8 mouse cellular contexts compared by ENCODE assay signal in the genomic region with DNA sequence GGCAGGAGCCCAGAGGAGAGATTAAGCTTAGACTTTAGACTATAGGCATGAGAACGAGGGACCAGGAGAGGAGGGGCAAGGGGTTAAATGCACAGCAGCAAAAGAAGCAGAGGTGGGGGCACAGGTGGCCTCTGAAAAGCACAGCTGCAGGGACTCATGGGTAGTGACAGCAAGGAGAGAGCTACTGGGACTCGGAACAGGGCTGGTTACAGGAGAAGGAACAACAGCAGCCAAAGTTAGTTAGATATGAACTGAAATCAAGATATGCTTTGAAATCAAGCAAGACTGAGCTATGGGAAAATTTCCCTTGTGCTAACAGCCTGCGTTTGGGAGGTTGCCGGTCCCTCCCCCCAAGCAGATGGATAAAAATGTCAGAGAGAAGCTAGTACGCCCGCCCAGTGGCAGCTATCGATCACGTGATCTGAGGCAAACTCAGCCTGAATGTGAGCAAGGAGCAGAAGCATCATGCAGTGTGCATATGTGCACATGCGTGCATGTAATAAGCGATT. TPM values are rescaled to one million over a fixed set of nuclear protein-coding genes. Genes with fewer than 3 reads are reported as not detected.
DNase-seq lines count a peak whose midpoint lies in the region; ATAC-seq and TF ChIP-seq lines count a peak whose summit lies in the region.

No protein-coding gene starts in this region.

- WGBS in heart, embryonic 16.5 days, result 31% methylated on average over 10 of the region's 10 CpGs

- intact Hi-C loops in gastrocnemius, adult 2 months (cut with DNase I), result no loop called here

- no peak for TF ChIP-seq POLR2A in MEL (IDR thresholded peaks at IDR 0.05; ENCODE audit: control insufficient read depth in 1 of 2, insufficient read depth in 1 of 2, low read depth in 1 of 2, low read length in 2 of 2, poor library complexity in 1 of 2)

- peak overlapping the region; percentile 35 for H3K4me3 ChIP-seq in gastrocnemius, adult 2 months
- H3K4me3 ChIP-seq in MEL (ENCODE audit: control insufficient read depth in 1 of 2, insufficient read depth in 1 of 2, low read depth in 2 of 2, low read length in 2 of 2), result peak overlapping the region; percentile 22 to 23
- no peak overlapping the region for H3K4me3 ChIP-seq in heart, embryonic 16.5 days (ENCODE audit: low read length)

- TF ChIP-seq CTCF in gastrocnemius, adult 2 months (IDR thresholded peaks at IDR 0.05), result no peak
- TF ChIP-seq CTCF in MEL (IDR thresholded peaks at IDR 0.05 in 2 of 3, conservative IDR thresholded peaks at IDR 0.05 in 1 of 3; ENCODE audit: control insufficient read depth in 1 of 3, insufficient read depth in 1 of 3, low read depth in 2 of 3, low read length in 3 of 3, poor library complexity in 1 of 3, severe bottlenecking in 1 of 3), result no peak

- H3K27ac ChIP-seq in gastrocnemius, adult 2 months, result no peak overlapping the region
- H3K27ac ChIP-seq in MEL (ENCODE audit: control insufficient read depth, low read depth, low read length), result peak overlapping the region; percentile 70
- peak overlapping the region; percentile 69 for H3K27ac ChIP-seq in heart, embryonic 16.5 days (ENCODE audit: low read length)

- ATAC-seq in heart, embryonic 16.5 days (replicated peaks; ENCODE audit: extremely low read depth, insufficient read depth, low FRiP score), result peak; percentile 38; the same call in 1 of the 2 replicates

- H3K9me3 ChIP-seq in MEL (replicated peaks; ENCODE audit: insufficient read depth, low read length), result no peaks in the 10 kb centered on the region
- H3K9me3 ChIP-seq in heart, embryonic 16.5 days (replicated peaks; ENCODE audit: control insufficient read depth, low read length), result no peaks in the 10 kb centered on the region

- H3K4me1 ChIP-seq in MEL (ENCODE audit: control insufficient read depth in 1 of 2, insufficient read depth in 2 of 2, low read length in 2 of 2), result peaks cover 17 to 52% of the 10 kb centered on the region in 2 experiments
- peaks cover 47% of the 10 kb centered on the region for H3K4me1 ChIP-seq in heart, embryonic 16.5 days (ENCODE audit: control insufficient read depth, insufficient read depth, low read length)

- H3K36me3 ChIP-seq in MEL (ENCODE audit: control insufficient read depth in 1 of 2, insufficient read depth in 2 of 2, low read length in 2 of 2), result peaks cover 0 to 35% of the 10 kb centered on the region in 2 experiments; a peak in 2 of 4 replicates
- no peaks in the 10 kb centered on the region for H3K36me3 ChIP-seq in heart, embryonic 16.5 days (ENCODE audit: control insufficient read depth, insufficient read depth)

- TF ChIP-seq EP300 in MEL (IDR thresholded peaks at IDR 0.05; ENCODE audit: low read depth in 1 of 2, low read length in 2 of 2), result peak in 1 of 2 experiments; percentile 51; a peak in 2 of 4 replicates

- H3K79me2 ChIP-seq in MEL (ENCODE audit: control insufficient read depth, insufficient read depth, low read length, poor library complexity), result no peaks in the 10 kb centered on the region

- peak overlapping the region; percentile 60 for H3K9ac ChIP-seq in MEL (ENCODE audit: control insufficient read depth, low read depth, low read length, poor library complexity, severe bottlenecking)
- peak overlapping the region; percentile 20; the same call in 1 of the 2 replicates for H3K9ac ChIP-seq in heart, embryonic 16.5 days (ENCODE audit: low read length)

- no peak for DNase-seq in gastrocnemius, adult 2 months
- no peak for DNase-seq in gastrocnemius, postnatal 4 days (ENCODE audit: low spot score in 2 of 2)
- peak; percentile 84 for DNase-seq in MEL (ENCODE audit: low read depth, low spot score)
- DNase-seq in liver, result peak; percentile 59
- DNase-seq in right cerebral cortex, postnatal 4 days, result peak; percentile 56
- DNase-seq in cerebellum, postnatal 36 days, result no peak
- no peak for DNase-seq in ovary, adult 18-20 months (ENCODE audit: low spot score)

- H3K4me2 ChIP-seq in heart, embryonic 16.5 days (ENCODE audit: low read depth, low read length), result peak overlapping the region; percentile 44

- no peaks in the 10 kb centered on the region for H3K27me3 ChIP-seq in MEL (ENCODE audit: control insufficient read depth in 1 of 2, insufficient read depth in 2 of 2, low read length in 2 of 2)
- H3K27me3 ChIP-seq in heart, embryonic 16.5 days (ENCODE audit: control insufficient read depth, insufficient read depth, low read length), result no peaks in the 10 kb centered on the region

- no peak for TF ChIP-seq RAD21 in MEL (IDR thresholded peaks at IDR 0.05; ENCODE audit: low read depth, low read length)

TF ChIP-seq in MEL, 35 proteins besides CTCF, POLR2A, EP300 and RAD21 (continues in another document):
- no peak for TF ChIP-seq NELFE (IDR thresholded peaks at IDR 0.05; ENCODE audit: low read depth, low read length)
- peak; percentile 56 for TF ChIP-seq MAZ (IDR thresholded peaks at IDR 0.05; ENCODE audit: low read depth, low read length)
- TF ChIP-seq CHD2 (IDR thresholded peaks at IDR 0.05; ENCODE audit: low read length), result no peak
- peak; percentile 65; the same call in 1 of the 2 replicates for TF ChIP-seq ETS1 (IDR thresholded peaks at IDR 0.05; ENCODE audit: low read depth, low read length)
- TF ChIP-seq SMC3 (IDR thresholded peaks at IDR 0.05; ENCODE audit: low read depth, low read length), result no peak
- TF ChIP-seq BHLHE40 (IDR thresholded peaks at IDR 0.05; ENCODE audit: borderline replicate concordance, low read depth, low read length), result peak; percentile 91
- TF ChIP-seq GABPA (IDR thresholded peaks at IDR 0.05; ENCODE audit: low read depth, low read length), result no peak
- no peak for TF ChIP-seq ELF1 (IDR thresholded peaks at IDR 0.05; ENCODE audit: low read depth, low read length)
- no peak for TF ChIP-seq ZC3H11A (IDR thresholded peaks at IDR 0.05; ENCODE audit: low read depth, low read length)
- TF ChIP-seq MXI1 (IDR thresholded peaks at IDR 0.05; ENCODE audit: low read depth, low read length), result peak; percentile 71; the same call in 1 of the 2 replicates
- TF ChIP-seq POLR2AphosphoS2 (IDR thresholded peaks at IDR 0.05; ENCODE audit: low read length), result no peak
- peak; percentile 47; the same call in 1 of the 2 replicates for TF ChIP-seq HCFC1 (IDR thresholded peaks at IDR 0.05; ENCODE audit: low read depth, low read length)
- peak; percentile 93 for TF ChIP-seq MAX (IDR thresholded peaks at IDR 0.05; ENCODE audit: low read length)
- TF ChIP-seq USF2 (IDR thresholded peaks at IDR 0.05; ENCODE audit: borderline replicate concordance in 1 of 2, insufficient read depth in 1 of 2, low read depth in 1 of 2, low read length in 2 of 2), result peak; percentile 78 to 84; a peak in 3 of 4 replicates
- no peak for TF ChIP-seq ZMIZ1 (IDR thresholded peaks at IDR 0.05; ENCODE audit: low read depth, low read length)
- TF ChIP-seq UBTF (IDR thresholded peaks at IDR 0.05; ENCODE audit: borderline replicate concordance, insufficient read depth, low read depth, low read length), result no peak
- peak; percentile 35; the same call in 1 of the 2 replicates for TF ChIP-seq NRF1 (IDR thresholded peaks at IDR 0.05; ENCODE audit: insufficient read depth, low read depth, low read length, poor library complexity, severe bottlenecking)
- no peak for TF ChIP-seq ZKSCAN1 (IDR thresholded peaks at IDR 0.05; ENCODE audit: low read depth, low read length)
- TF ChIP-seq TBP (IDR thresholded peaks at IDR 0.05; ENCODE audit: low read depth, low read length), result 0 out of 2 replicates have a peak, but pooled peaks have one; percentile 45
- no peak for TF ChIP-seq JUND (IDR thresholded peaks at IDR 0.05; ENCODE audit: low read depth, low read length)
- TF ChIP-seq KAT2A (conservative IDR thresholded peaks at IDR 0.05; ENCODE audit: low read depth, low read length), result peak; percentile 35; the same call in 1 of the 2 replicates
- peak; percentile 49 for TF ChIP-seq SIN3A (IDR thresholded peaks at IDR 0.05; ENCODE audit: low read length)
- no peak for TF ChIP-seq MEF2A (IDR thresholded peaks at IDR 0.05; ENCODE audit: extremely low read depth, insufficient replicate concordance, low read depth, low read length, poor library complexity, severe bottlenecking)
- TF ChIP-seq POLR2AphosphoS5 (IDR thresholded peaks at IDR 0.05; ENCODE audit: borderline replicate concordance, low read depth, low read length), result no peak
- TF ChIP-seq RCOR1 (IDR thresholded peaks at IDR 0.05; ENCODE audit: low read depth, low read length), result no peak
- TF ChIP-seq MYC (IDR thresholded peaks at IDR 0.05; ENCODE audit: low read depth, low read length), result peak; percentile 70; the same call in 1 of the 2 replicates
- TF ChIP-seq CHD1 (IDR thresholded peaks at IDR 0.05; ENCODE audit: low read depth, low read length), result no peak
- 0 out of 2 replicates have a peak, but pooled peaks have one; percentile 27 for TF ChIP-seq E2F4 (IDR thresholded peaks at IDR 0.05; ENCODE audit: borderline replicate concordance, low read depth, low read length)
- TF ChIP-seq GATA1 (IDR thresholded peaks at IDR 0.05; ENCODE audit: low read depth, low read length), result no peak
- TF ChIP-seq ZNF384 (IDR thresholded peaks at IDR 0.05; ENCODE audit: low read depth, low read length), result 0 out of 2 replicates have a peak, but pooled peaks have one; percentile 9

RNA-seq across cellular contexts. Expression of gene Ifngr2, which starts 5.2 kb away (rescaled TPM):
- total RNA-seq in gastrocnemius, adult 2 months (2021), result 10 to 100 TPM; 55.2 to 55.5 TPM
- 10 to 100 TPM; 47.9 to 52.5 TPM for total RNA-seq in gastrocnemius, postnatal 4 days (2021)
- total RNA-seq in MEL (2012; rRNA removed), result 2.8 and 4.1 TPM in 2 replicates
- 10 to 100 TPM in 1 of 2 experiments, not detected in 1; 11.0 TPM for polyA plus RNA-seq in MEL (2012; ENCODE audit: insufficient read depth in 1 of 2, insufficient read length in 2 of 2, low read depth in 1 of 2, low replicate concordance in 2 of 2, missing spikeins in 1 of 2)
- polyA plus RNA-seq in heart, embryonic 16.5 days (2015; fragmentation: Nextera tagmentation; extraction: Ambion mirVana), result 134 and 141 TPM in 2 replicates

RNA-seq across cellular contexts. Expression of gene Tmem50b, which starts 56.0 kb away (rescaled TPM):
- total RNA-seq in gastrocnemius, adult 2 months (2021), result 10 to 100 TPM; 16.0 to 17.7 TPM
- total RNA-seq in gastrocnemius, postnatal 4 days (2021), result 10 to 100 TPM; 12.3 to 12.8 TPM
- 2.6 and 2.9 TPM in 2 replicates for total RNA-seq in MEL (2012; rRNA removed)
- 1 to 10 TPM in 1 of 2 experiments, not detected in 1; 9.5 TPM for polyA plus RNA-seq in MEL (2012; ENCODE audit: insufficient read depth in 1 of 2, insufficient read length in 2 of 2, low read depth in 1 of 2, low replicate concordance in 2 of 2, missing spikeins in 1 of 2)
- polyA plus RNA-seq in heart, embryonic 16.5 days (2015; fragmentation: Nextera tagmentation; extraction: Ambion mirVana), result 67.4 and 74.5 TPM in 2 replicates

RNA-seq across cellular contexts. Expression of gene Ifnar1, which starts 56.6 kb away (rescaled TPM):
- 10 to 100 TPM; 12.6 to 15.1 TPM for total RNA-seq in gastrocnemius, adult 2 months (2021)
- total RNA-seq in gastrocnemius, postnatal 4 days (2021), result 10 to 100 TPM; 61.8 to 63.4 TPM
- 10.3 and 12.2 TPM in 2 replicates for total RNA-seq in MEL (2012; rRNA removed)
- 10 to 100 TPM in 1 of 2 experiments, not detected in 1; 20.2 TPM for polyA plus RNA-seq in MEL (2012; ENCODE audit: insufficient read depth in 1 of 2, insufficient read length in 2 of 2, low read depth in 1 of 2, low replicate concordance in 2 of 2, missing spikeins in 1 of 2)
- 40.9 and 41.1 TPM in 2 replicates for polyA plus RNA-seq in heart, embryonic 16.5 days (2015; fragmentation: Nextera tagmentation; extraction: Ambion mirVana)

Comparison
In these comparisons a context has a peak if more than half of its experiments do, and no peak if none do; other contexts are left out.
1. DNase-seq: peak in MEL (single experiment), liver (single experiment) and right cerebral cortex, postnatal 4 days (single experiment); none in gastrocnemius, adult 2 months (single experiment), gastrocnemius, postnatal 4 days (0 of 2), cerebellum, postnatal 36 days (0 of 2) and ovary, adult 18-20 months (single experiment).